Mouse (Mus musculus): ENCODE data around the gene Cbx2. TPM values are rescaled to one million over a fixed set of nuclear protein-coding genes. Genes with fewer than 3 reads are reported as not detected.

Gene Cbx2
- total RNA-seq, 2 experiments from 2014 or later: 2.4 to 3.4 TPM

GRCm38 (mm10) chr11:119006462-119006861 lies 16.3 kb upstream of the Cbx2 start:
- intact Hi-C loops (cut with DNase I): no loop called here
- no peak for DNase-seq (ENCODE audit: low spot score in 2 of 2)

GRCm38 (mm10) chr11:119007461-119008456 lies 15.0 kb upstream of the Cbx2 start:
- intact Hi-C loops (cut with DNase I): no loop called here
- no peak for DNase-seq (ENCODE audit: low spot score in 2 of 2)

GRCm38 (mm10) chr11:119014455-119014854 lies 8.3 kb upstream of the Cbx2 start:
- no peak for DNase-seq (ENCODE audit: low spot score in 2 of 2)
- intact Hi-C loops (cut with DNase I): no loop called here

- intact Hi-C loops (cut with DNase I): no loop called here
- DNase-seq (ENCODE audit: low spot score in 2 of 2): no peak
Measured at GRCm38 (mm10) chr11:119017506-119017905, 5.3 kb upstream of the Cbx2 start.

- intact Hi-C loops (cut with DNase I): no loop called here
- no peak for DNase-seq (ENCODE audit: low spot score in 2 of 2)
Measured at GRCm38 (mm10) chr11:119021180-119021579, 1.6 kb upstream of the Cbx2 start.

GRCm38 (mm10) chr11:119022068-119022894 lies 481 bp upstream of the Cbx2 start:
- intact Hi-C loops (cut with DNase I): loop anchor here (2.0 kb wide), 1 partner anchor 23 kb away; no protein-coding TSS in a partner anchor
- DNase-seq (ENCODE audit: low spot score in 2 of 2): no peak

GRCm38 (mm10) chr11:119023616-119023980 lies 836 bp downstream of the Cbx2 start:
- intact Hi-C loops (cut with DNase I): loop anchor here (2.0 kb wide), 1 partner anchor 25 kb away; no protein-coding TSS in a partner anchor
- DNase-seq (ENCODE audit: low spot score in 2 of 2): no peak

GRCm38 (mm10) chr11:119024260-119024659 lies 1.5 kb downstream of the Cbx2 start:
- intact Hi-C loops (cut with DNase I): no loop called here
- DNase-seq (ENCODE audit: low spot score in 2 of 2): no peak

- DNase-seq (ENCODE audit: low spot score in 2 of 2): no peak
- intact Hi-C loops (cut with DNase I): no loop called here
Measured at GRCm38 (mm10) chr11:119026203-119026602, 3.4 kb downstream of the Cbx2 start.

GRCm38 (mm10) chr11:119033874-119034558 lies 11.3 kb downstream of the Cbx2 start:
- DNase-seq (ENCODE audit: low spot score in 2 of 2): peak; percentile 80 to 82
- intact Hi-C loops (cut with DNase I): no loop called here

- DNase-seq (ENCODE audit: low spot score in 2 of 2): no peak
- intact Hi-C loops (cut with DNase I): loop anchor here (5.0 kb wide), 1 partner anchor 37 kb away; no protein-coding TSS in a partner anchor
Measured at GRCm38 (mm10) chr11:119034635-119035034, 11.9 kb downstream of the Cbx2 start.

- intact Hi-C loops (cut with DNase I): loop anchor here (5.0 kb wide), 1 partner anchor 38 kb away; no protein-coding TSS in a partner anchor
- DNase-seq (ENCODE audit: low spot score in 2 of 2): no peak
Measured at GRCm38 (mm10) chr11:119035094-119035685, 12.4 kb downstream of the Cbx2 start.

- intact Hi-C loops (cut with DNase I): loop anchor here (5.0 kb wide), 1 partner anchor 38 kb away; no protein-coding TSS in a partner anchor
- no peak for DNase-seq (ENCODE audit: low spot score in 2 of 2)
Measured at GRCm38 (mm10) chr11:119035686-119036165, 13.0 kb downstream of the Cbx2 start.

GRCm38 (mm10) chr11:119036447-119036846 lies 13.7 kb downstream of the Cbx2 start:
- no peak for DNase-seq (ENCODE audit: low spot score in 2 of 2)
- intact Hi-C loops (cut with DNase I): loop anchor here (5.0 kb wide), 1 partner anchor 39 kb away; no protein-coding TSS in a partner anchor

GRCm38 (mm10) chr11:119036934-119037779 lies 14.4 kb downstream of the Cbx2 start:
- intact Hi-C loops (cut with DNase I): loop anchor here (5.0 kb wide), 1 partner anchor 40 kb away; no protein-coding TSS in a partner anchor
- DNase-seq (ENCODE audit: low spot score in 2 of 2): no peak

GRCm38 (mm10) chr11:119037780-119038401 lies 15.1 kb downstream of the Cbx2 start:
- intact Hi-C loops (cut with DNase I): loop anchor here (5.0 kb wide), 1 partner anchor 41 kb away; no protein-coding TSS in a partner anchor
- DNase-seq (ENCODE audit: low spot score in 2 of 2): no peak

Data from left cerebral cortex, postnatal 14 days (tissue).